Mouse (Mus musculus): ENCODE data around the gene Itgb2. TPM values are rescaled to one million over a fixed set of nuclear protein-coding genes. Genes with fewer than 3 reads are reported as not detected.

Itgb2 gene
- polyA plus RNA-seq, 1 experiment from 2014 or later, result 23.1 TPM

- Histone ChIP-seq H3K4me3 (ENCODE audit: low read depth, low read length) (no peak overlapping the region), H3K9me3 (ENCODE audit: low read length) (no peaks in the 10 kb centered on the region), H3K36me3 (replicated peaks; ENCODE audit: insufficient read depth, low read length) (no peaks in the 10 kb centered on the region), H3K4me1 (ENCODE audit: insufficient read depth) (peaks cover 14% of the 10 kb centered on the region), H3K27me3 (ENCODE audit: insufficient read depth, low read length) (no peaks in the 10 kb centered on the region), H3K4me2 (ENCODE audit: low read depth, low read length) (no peak overlapping the region), H3K9ac (replicated peaks) (no peak overlapping the region), H3K27ac (ENCODE audit: low read depth) (no peak overlapping the region)
- DNase-seq (no peak), ATAC-seq (0 out of 2 replicates have a peak, but pooled peaks have one; percentile 26)
- TF ChIP-seq EP300 (IDR thresholded peaks at IDR 0.05; ENCODE audit: low read depth), result no peak
- no peak for TF ChIP-seq CTCF (IDR thresholded peaks at IDR 0.05; ENCODE audit: low read depth)
- 38% methylated on average over 1 of the region's 1 CpGs for WGBS (ENCODE audit: insufficient replicate concordance)
Observed at GRCm38 (mm10) chr10:77573162-77573561, 43.1 kb downstream of the Itgb2 start.

GRCm38 (mm10) chr10:77580027-77580920, 50.2 kb downstream of the Itgb2 start:
- H3K4me2 ChIP-seq (ENCODE audit: low read depth, low read length), result peak overlapping the region; percentile 83; the same call in 1 of the 2 replicates
- TF ChIP-seq CTCF (IDR thresholded peaks at IDR 0.05; ENCODE audit: low read depth) (no peak), EP300 (IDR thresholded peaks at IDR 0.05; ENCODE audit: low read depth) (no peak)
- H3K27me3 ChIP-seq (ENCODE audit: insufficient read depth, low read length), result no peaks in the 10 kb centered on the region
- ATAC-seq (no peak), DNase-seq (no peak)
- H3K9me3 ChIP-seq (ENCODE audit: low read length), result no peaks in the 10 kb centered on the region
- H3K4me1 ChIP-seq (ENCODE audit: insufficient read depth), result peaks cover 25% of the 10 kb centered on the region
- H3K4me3 ChIP-seq (ENCODE audit: low read depth, low read length), result no peak overlapping the region
- peaks cover 3% of the 10 kb centered on the region; the same call in 1 of the 2 replicates for H3K36me3 ChIP-seq (replicated peaks; ENCODE audit: insufficient read depth, low read length)
- WGBS (ENCODE audit: insufficient replicate concordance), result 62% methylated on average over 10 of the region's 10 CpGs
- 0 out of 2 replicates have a peak overlapping the region, but pooled peaks have one; percentile 99 for H3K27ac ChIP-seq (ENCODE audit: low read depth)
- no peak overlapping the region; the same call in 1 of the 2 replicates for H3K9ac ChIP-seq (replicated peaks)

- peak overlapping the region; percentile 83 for H3K4me2 ChIP-seq (ENCODE audit: low read depth, low read length)
- H3K9me3 ChIP-seq (ENCODE audit: low read length), result no peaks in the 10 kb centered on the region
- peak overlapping the region; percentile 73 for H3K4me3 ChIP-seq (ENCODE audit: low read depth, low read length)
- WGBS (ENCODE audit: insufficient replicate concordance), result 6% methylated on average over 8 of the region's 8 CpGs
- H3K9ac ChIP-seq (replicated peaks), result peak overlapping the region; percentile 82
- H3K4me1 ChIP-seq (ENCODE audit: insufficient read depth), result peaks cover 29% of the 10 kb centered on the region
- peaks cover 3% of the 10 kb centered on the region for H3K36me3 ChIP-seq (replicated peaks; ENCODE audit: insufficient read depth, low read length)
- H3K27me3 ChIP-seq (ENCODE audit: insufficient read depth, low read length), result no peaks in the 10 kb centered on the region
- H3K27ac ChIP-seq (ENCODE audit: low read depth), result peak overlapping the region; percentile 99
- DNase-seq, result no peak
- no peak for ATAC-seq
- TF ChIP-seq EP300 (IDR thresholded peaks at IDR 0.05; ENCODE audit: low read depth), result no peak
- TF ChIP-seq CTCF (IDR thresholded peaks at IDR 0.05; ENCODE audit: low read depth), result no peak
Observed at GRCm38 (mm10) chr10:77581023-77581407, 51.0 kb downstream of the Itgb2 start.

GRCm38 (mm10) chr10:77581408-77582284, 51.6 kb downstream of the Itgb2 start, which contains the start of gene Pttg1ip:
TSS of gene Pttg1ip (plus strand) at chr10:77581720.
- H3K4me3 ChIP-seq (ENCODE audit: low read depth, low read length), result peak within 1 kb of the TSS; percentile 73

GRCm38 (mm10) chr10:77582285-77582618, 52.2 kb downstream of the Itgb2 start:
- TF ChIP-seq EP300 (IDR thresholded peaks at IDR 0.05; ENCODE audit: low read depth) (no peak), CTCF (IDR thresholded peaks at IDR 0.05; ENCODE audit: low read depth) (no peak)

More at GRCm38 (mm10) chr10:77581408-77582284, 51.6 kb downstream of the Itgb2 start, which contains the start of gene Pttg1ip:
- peak; percentile 94 for ATAC-seq
- under 1% methylated on average over 64 of the region's 64 CpGs for WGBS (ENCODE audit: insufficient replicate concordance)
- H3K4me2 ChIP-seq (ENCODE audit: low read depth, low read length), result peak within 1 kb of the TSS; percentile 83
- no peaks in the 10 kb centered on the region for H3K9me3 ChIP-seq (ENCODE audit: low read length)
- TF ChIP-seq CTCF (IDR thresholded peaks at IDR 0.05; ENCODE audit: low read depth), result no peak
- no peak for TF ChIP-seq EP300 (IDR thresholded peaks at IDR 0.05; ENCODE audit: low read depth)
- peak within 1 kb of the TSS; percentile 99 for H3K27ac ChIP-seq (ENCODE audit: low read depth)
- H3K9ac ChIP-seq (replicated peaks), result peak within 1 kb of the TSS; percentile 82
- no peaks in the 10 kb centered on the region for H3K27me3 ChIP-seq (ENCODE audit: insufficient read depth, low read length)
- peaks cover 35% of the 10 kb centered on the region for H3K4me1 ChIP-seq (ENCODE audit: insufficient read depth)
- peak; percentile 97 for DNase-seq
- H3K36me3 ChIP-seq (replicated peaks; ENCODE audit: insufficient read depth, low read length), result peaks cover 3% of the 10 kb centered on the region

More at GRCm38 (mm10) chr10:77582285-77582618, 52.2 kb downstream of the Itgb2 start:
- ATAC-seq (peak; percentile 5; the same call in 1 of the 2 replicates), DNase-seq (no peak)
- WGBS (ENCODE audit: insufficient replicate concordance), result 6% methylated on average over 8 of the region's 8 CpGs
- H3K4me2 ChIP-seq (ENCODE audit: low read depth, low read length), result peak overlapping the region; percentile 83
- H3K9me3 ChIP-seq (ENCODE audit: low read length), result no peaks in the 10 kb centered on the region
- H3K4me3 ChIP-seq (ENCODE audit: low read depth, low read length), result peak overlapping the region; percentile 73
- peaks cover 41% of the 10 kb centered on the region for H3K4me1 ChIP-seq (ENCODE audit: insufficient read depth)
- peaks cover 4% of the 10 kb centered on the region for H3K36me3 ChIP-seq (replicated peaks; ENCODE audit: insufficient read depth, low read length)
- peak overlapping the region; percentile 82 for H3K9ac ChIP-seq (replicated peaks)
- no peaks in the 10 kb centered on the region for H3K27me3 ChIP-seq (ENCODE audit: insufficient read depth, low read length)
- peak overlapping the region; percentile 99 for H3K27ac ChIP-seq (ENCODE audit: low read depth)
